Mouse (Mus musculus): ENCODE measurements around the gene Tmem30c. TPM values are rescaled to one million over a fixed set of nuclear protein-coding genes. Genes with fewer than 3 reads are reported as not detected.

Gene Tmem30c
- polyA plus RNA-seq, 1 experiment from 2014 or later, result not detected

DNA sequence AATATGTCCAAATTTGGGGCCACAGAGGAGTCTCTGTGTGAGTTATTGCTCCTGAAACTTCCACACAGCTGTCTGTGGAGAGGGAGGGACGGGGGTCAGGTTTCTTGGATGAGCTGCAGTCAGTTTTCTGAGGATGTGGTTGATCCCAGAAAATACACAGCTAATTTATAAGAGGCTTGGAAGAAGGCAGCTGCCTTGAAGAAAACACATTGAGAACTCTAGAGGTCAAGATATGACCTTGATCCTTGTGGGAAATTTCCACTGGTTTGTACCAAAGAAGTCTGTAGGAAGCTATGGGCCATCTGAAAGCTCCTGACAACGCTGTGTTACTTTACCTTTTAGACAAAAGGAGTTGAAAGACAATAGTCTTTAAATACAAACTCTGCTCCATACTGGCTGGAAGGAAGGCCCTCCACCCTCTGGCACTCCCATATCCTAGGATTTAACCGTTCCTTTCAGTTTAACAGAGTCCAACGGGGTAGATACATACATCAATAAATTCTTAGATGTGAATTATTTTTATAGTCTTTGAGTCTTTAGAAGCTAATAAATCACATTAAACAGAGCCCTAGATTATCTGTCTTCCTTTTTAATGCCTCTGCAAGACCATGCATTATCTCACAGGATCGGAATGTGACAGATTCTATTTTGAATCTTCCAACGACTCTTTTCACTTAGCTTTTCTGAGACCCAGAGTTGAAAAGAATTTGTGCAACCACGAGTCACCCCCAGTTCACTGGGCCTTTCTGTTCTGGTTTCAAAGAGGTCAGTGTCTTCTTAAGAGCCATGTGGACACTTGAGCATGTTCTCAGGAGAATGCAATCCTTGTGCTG lies 40.9 kb downstream of the Tmem30c start:
- Histone ChIP-seq H3K4me1 (replicated peaks; ENCODE audit: control insufficient read depth, insufficient read depth, low read length) (peaks cover 16% of the 10 kb centered on the region; the same call in 1 of the 2 replicates), H3K27me3 (replicated peaks; ENCODE audit: control insufficient read depth, insufficient read depth, low read length) (no peaks in the 10 kb centered on the region), H3K36me3 (ENCODE audit: control insufficient read depth, insufficient read depth, low read length) (no peaks in the 10 kb centered on the region), H3K4me3 (ENCODE audit: low read depth, low read length) (no peak overlapping the region), H3K9me3 (ENCODE audit: control insufficient read depth, low read length) (no peaks in the 10 kb centered on the region; the same call in 1 of the 2 replicates), H3K27ac (ENCODE audit: low read depth) (peak overlapping the region; percentile 80), H3K4me2 (ENCODE audit: low read length) (no peak overlapping the region), H3K9ac (ENCODE audit: low read length) (no peak overlapping the region)
- WGBS, result 22% methylated on average over 7 of the region's 7 CpGs
- DNase-seq (ENCODE audit: low spot score), result no peak
- peak; percentile 66 for ATAC-seq (replicated peaks; ENCODE audit: low FRiP score, low TSS enrichment, low read depth)

DNA sequence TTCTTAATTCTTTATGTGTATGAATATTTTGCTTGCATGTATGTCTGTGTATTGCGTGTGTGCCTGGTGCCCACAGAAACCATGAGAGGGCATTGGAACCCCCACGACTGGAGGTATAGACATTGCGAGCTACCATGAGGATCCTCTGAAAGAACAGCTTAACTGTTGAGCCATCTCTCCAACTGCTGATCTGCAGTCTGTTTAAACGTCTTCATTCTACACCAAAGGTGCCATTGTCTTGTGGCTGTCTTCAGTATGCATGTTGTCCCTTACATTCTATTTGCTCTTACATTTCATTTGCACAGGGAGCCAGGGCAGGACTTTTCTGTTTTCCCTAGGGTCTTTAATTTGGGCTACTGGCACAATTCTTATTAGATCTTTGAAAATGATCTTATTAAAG lies 41.7 kb downstream of the Tmem30c start:
- 81% methylated on average over 4 of the region's 4 CpGs for WGBS

DNA sequence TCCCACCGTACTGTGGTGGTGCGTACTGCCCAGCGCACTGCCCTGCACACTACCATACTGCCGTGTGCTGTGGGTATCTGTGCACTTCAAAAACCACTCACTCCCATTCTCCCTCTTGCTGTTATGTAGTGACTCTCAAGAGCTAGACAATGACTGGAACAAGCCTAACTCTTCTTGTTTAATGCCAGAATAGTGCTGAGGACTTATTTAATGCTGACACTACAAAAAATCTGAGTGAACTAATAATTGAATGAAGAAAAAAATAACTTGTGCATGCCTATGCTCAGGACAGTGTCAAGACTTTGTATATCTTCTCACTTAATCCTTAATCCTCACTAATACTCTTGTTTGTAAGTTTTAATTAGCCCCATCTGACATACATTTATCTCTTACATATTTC lies 45.2 kb downstream of the Tmem30c start:
- no peaks in the 10 kb centered on the region for H3K27me3 ChIP-seq (replicated peaks; ENCODE audit: control insufficient read depth, insufficient read depth, low read length)
- no peak overlapping the region for H3K27ac ChIP-seq (ENCODE audit: low read depth)
- no peak for ATAC-seq (replicated peaks; ENCODE audit: low FRiP score, low TSS enrichment, low read depth)
- H3K9me3 ChIP-seq (ENCODE audit: control insufficient read depth, low read length), result no peaks in the 10 kb centered on the region; the same call in 1 of the 2 replicates
- 85% methylated on average over 4 of the region's 4 CpGs for WGBS
- H3K4me3 ChIP-seq (ENCODE audit: low read depth, low read length), result no peak overlapping the region
- no peak for DNase-seq (ENCODE audit: low spot score)
- H3K4me1 ChIP-seq (replicated peaks; ENCODE audit: control insufficient read depth, insufficient read depth, low read length), result peaks cover 13% of the 10 kb centered on the region; the same call in 1 of the 2 replicates
- no peak overlapping the region for H3K4me2 ChIP-seq (ENCODE audit: low read length)
- H3K36me3 ChIP-seq (ENCODE audit: control insufficient read depth, insufficient read depth, low read length), result no peaks in the 10 kb centered on the region
- no peak overlapping the region for H3K9ac ChIP-seq (ENCODE audit: low read length)

More for the DNA sequence above, 41.7 kb downstream of the Tmem30c start:
- peak overlapping the region; percentile 80; the same call in 1 of the 2 replicates for H3K27ac ChIP-seq (ENCODE audit: low read depth)
- ATAC-seq (replicated peaks; ENCODE audit: low FRiP score, low TSS enrichment, low read depth) (no peak), DNase-seq (ENCODE audit: low spot score) (no peak)
- peaks cover 16% of the 10 kb centered on the region; the same call in 1 of the 2 replicates for H3K4me1 ChIP-seq (replicated peaks; ENCODE audit: control insufficient read depth, insufficient read depth, low read length)
- H3K4me3 ChIP-seq (ENCODE audit: low read depth, low read length), result no peak overlapping the region
- H3K9ac ChIP-seq (ENCODE audit: low read length), result no peak overlapping the region
- H3K36me3 ChIP-seq (ENCODE audit: control insufficient read depth, insufficient read depth, low read length), result no peaks in the 10 kb centered on the region
- H3K9me3 ChIP-seq (ENCODE audit: control insufficient read depth, low read length), result no peaks in the 10 kb centered on the region; the same call in 1 of the 2 replicates
- no peaks in the 10 kb centered on the region for H3K27me3 ChIP-seq (replicated peaks; ENCODE audit: control insufficient read depth, insufficient read depth, low read length)
- H3K4me2 ChIP-seq (ENCODE audit: low read length), result no peak overlapping the region

- H3K36me3 ChIP-seq (ENCODE audit: control insufficient read depth, insufficient read depth, low read length), result no peaks in the 10 kb centered on the region
- no peaks in the 10 kb centered on the region; the same call in 1 of the 2 replicates for H3K9me3 ChIP-seq (ENCODE audit: control insufficient read depth, low read length)
- ATAC-seq (replicated peaks; ENCODE audit: low FRiP score, low TSS enrichment, low read depth), result no peak
- no peak overlapping the region for H3K4me3 ChIP-seq (ENCODE audit: low read depth, low read length)
- no peak overlapping the region for H3K4me2 ChIP-seq (ENCODE audit: low read length)
- no peak for DNase-seq (ENCODE audit: low spot score)
- WGBS, result 73% methylated on average over 3 of the region's 3 CpGs
- peaks cover 4% of the 10 kb centered on the region; the same call in 1 of the 2 replicates for H3K4me1 ChIP-seq (replicated peaks; ENCODE audit: control insufficient read depth, insufficient read depth, low read length)
- H3K9ac ChIP-seq (ENCODE audit: low read length), result no peak overlapping the region
- no peaks in the 10 kb centered on the region for H3K27me3 ChIP-seq (replicated peaks; ENCODE audit: control insufficient read depth, insufficient read depth, low read length)
- no peak overlapping the region for H3K27ac ChIP-seq (ENCODE audit: low read depth)
These were observed 46.1 kb downstream of the Tmem30c start for GRCm38 (mm10) chr16:57246596-57246995.

DNA sequence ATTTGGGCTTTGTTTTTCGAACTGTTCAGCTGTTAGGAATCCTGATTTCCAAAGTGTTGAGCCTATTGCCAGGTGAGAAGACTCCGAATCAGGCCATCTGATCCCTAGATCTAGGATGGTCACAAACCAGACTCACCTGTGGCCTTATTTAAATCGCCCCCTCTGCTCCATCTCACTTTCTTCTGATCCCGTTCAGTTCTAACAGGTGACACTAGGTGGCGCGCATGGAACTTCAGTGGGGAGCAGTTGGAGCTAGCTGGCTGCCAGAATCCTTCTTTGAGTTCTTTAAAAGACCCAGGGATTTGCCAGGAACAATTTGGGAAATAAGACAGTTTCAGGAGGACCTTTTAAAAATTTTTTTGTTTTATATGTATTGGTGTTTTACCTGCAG lies 48.8 kb downstream of the Tmem30c start:
- H3K27ac ChIP-seq (ENCODE audit: low read depth), result no peak overlapping the region
- no peaks in the 10 kb centered on the region for H3K9me3 ChIP-seq (ENCODE audit: control insufficient read depth, low read length)
- no peaks in the 10 kb centered on the region; the same call in 1 of the 2 replicates for H3K4me1 ChIP-seq (replicated peaks; ENCODE audit: control insufficient read depth, insufficient read depth, low read length)
- DNase-seq (ENCODE audit: low spot score) (peak; percentile 91), ATAC-seq (replicated peaks; ENCODE audit: low FRiP score, low TSS enrichment, low read depth) (peak; percentile 70)
- no peaks in the 10 kb centered on the region for H3K36me3 ChIP-seq (ENCODE audit: control insufficient read depth, insufficient read depth, low read length)
- WGBS, result 13% methylated on average over 6 of the region's 6 CpGs
- no peak overlapping the region for H3K4me2 ChIP-seq (ENCODE audit: low read length)
- H3K27me3 ChIP-seq (replicated peaks; ENCODE audit: control insufficient read depth, insufficient read depth, low read length), result no peaks in the 10 kb centered on the region
- H3K4me3 ChIP-seq (ENCODE audit: low read depth, low read length), result no peak overlapping the region
- no peak overlapping the region for H3K9ac ChIP-seq (ENCODE audit: low read length)

DNA sequence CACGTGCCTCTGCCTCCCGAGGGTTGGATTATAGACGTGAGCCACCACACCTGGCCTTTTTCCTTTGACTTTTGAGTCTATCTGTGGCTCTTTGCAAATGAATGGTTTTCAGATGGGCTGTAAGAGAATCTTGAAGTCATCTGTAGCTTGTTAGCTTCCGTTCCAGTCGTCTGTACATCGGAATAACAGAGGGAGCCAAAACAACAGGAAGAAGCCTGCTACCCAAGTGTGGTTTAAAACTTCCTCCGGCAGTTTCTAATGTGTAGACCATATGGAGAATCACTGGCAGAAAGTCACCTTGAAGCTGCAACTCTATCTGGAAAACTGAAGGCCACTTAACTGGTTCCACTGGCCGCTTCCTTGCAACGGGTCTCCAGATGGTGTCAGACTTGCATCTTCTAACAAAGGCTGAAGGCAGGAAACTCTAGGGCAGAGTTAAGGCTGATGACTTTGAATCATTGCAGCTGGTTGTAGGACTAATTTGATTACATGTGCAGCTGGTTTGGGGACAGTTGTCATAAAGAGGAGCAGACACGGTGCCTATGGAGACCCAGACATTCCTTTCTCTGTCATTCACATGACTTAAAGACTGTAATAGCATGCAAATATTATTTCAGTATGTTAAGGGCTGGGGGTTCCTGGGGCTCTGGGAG lies 49.3 kb downstream of the Tmem30c start:
- ATAC-seq (replicated peaks; ENCODE audit: low FRiP score, low TSS enrichment, low read depth) (0 out of 2 replicates have a peak, but pooled peaks have one; percentile 26), DNase-seq (ENCODE audit: low spot score) (peak; percentile 54)
- Histone ChIP-seq H3K4me2 (ENCODE audit: low read length) (no peak overlapping the region), H3K27ac (ENCODE audit: low read depth) (no peak overlapping the region), H3K36me3 (ENCODE audit: control insufficient read depth, insufficient read depth, low read length) (no peaks in the 10 kb centered on the region), H3K27me3 (replicated peaks; ENCODE audit: control insufficient read depth, insufficient read depth, low read length) (no peaks in the 10 kb centered on the region), H3K9ac (ENCODE audit: low read length) (no peak overlapping the region), H3K9me3 (ENCODE audit: control insufficient read depth, low read length) (no peaks in the 10 kb centered on the region), H3K4me1 (replicated peaks; ENCODE audit: control insufficient read depth, insufficient read depth, low read length) (no peaks in the 10 kb centered on the region; the same call in 1 of the 2 replicates), H3K4me3 (ENCODE audit: low read depth, low read length) (no peak overlapping the region)
- 53% methylated on average over 10 of the region's 10 CpGs for WGBS

DNA sequence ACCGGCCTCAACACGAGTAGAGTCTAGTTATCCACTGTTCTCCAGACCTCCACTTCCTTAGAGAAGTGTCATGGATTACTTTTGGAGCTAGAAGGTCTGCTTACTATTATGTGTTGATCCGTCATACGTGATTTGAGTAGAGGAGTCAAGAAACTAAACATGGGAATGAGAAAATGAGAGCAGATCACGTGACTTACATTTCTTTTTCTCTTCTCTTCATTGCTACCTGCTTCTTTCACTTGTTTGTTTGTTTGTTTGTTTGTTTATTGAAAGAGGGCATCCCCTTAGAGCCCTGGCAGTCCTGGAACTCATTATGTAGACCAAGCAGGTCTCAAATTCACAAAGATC lies 49.8 kb downstream of the Tmem30c start:
- 88% methylated on average over 5 of the region's 5 CpGs for WGBS
- no peak for DNase-seq (ENCODE audit: low spot score)
- Histone ChIP-seq H3K4me2 (ENCODE audit: low read length) (no peak overlapping the region), H3K27ac (ENCODE audit: low read depth) (no peak overlapping the region), H3K27me3 (replicated peaks; ENCODE audit: control insufficient read depth, insufficient read depth, low read length) (no peaks in the 10 kb centered on the region), H3K36me3 (ENCODE audit: control insufficient read depth, insufficient read depth, low read length) (no peaks in the 10 kb centered on the region), H3K9ac (ENCODE audit: low read length) (no peak overlapping the region), H3K4me1 (replicated peaks; ENCODE audit: control insufficient read depth, insufficient read depth, low read length) (no peaks in the 10 kb centered on the region; the same call in 1 of the 2 replicates), H3K9me3 (ENCODE audit: control insufficient read depth, low read length) (no peaks in the 10 kb centered on the region), H3K4me3 (ENCODE audit: low read depth, low read length) (no peak overlapping the region)
- ATAC-seq (replicated peaks; ENCODE audit: low FRiP score, low TSS enrichment, low read depth), result no peak

DNA sequence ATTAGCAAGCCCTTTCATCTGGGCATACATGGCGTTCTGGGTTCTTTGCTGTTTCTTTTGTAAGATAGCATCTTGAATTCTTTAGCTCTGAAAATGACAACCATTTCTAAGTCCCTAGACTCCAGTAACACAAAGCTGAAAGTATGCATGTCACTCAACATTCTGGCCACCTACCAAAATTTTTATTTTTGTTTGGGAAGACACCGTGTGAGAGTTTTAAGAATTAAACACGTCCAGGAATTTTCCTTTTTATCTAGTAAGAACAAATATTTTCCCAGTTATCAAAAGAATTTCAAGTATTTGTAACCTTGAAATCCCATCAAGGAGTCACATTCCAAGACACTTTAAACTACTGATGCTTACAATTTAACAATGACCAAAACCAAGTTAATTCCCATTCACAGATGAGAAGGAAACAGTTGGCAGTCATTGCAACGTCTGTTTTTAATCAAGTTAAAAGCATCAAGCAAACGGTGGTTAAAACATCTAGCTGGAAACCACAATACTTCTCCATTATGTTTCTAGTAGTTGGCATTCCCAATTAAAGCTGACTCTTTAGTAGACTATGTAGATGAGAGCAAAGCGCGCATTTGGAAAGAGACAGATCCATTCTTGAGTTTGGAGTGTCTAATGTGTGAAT lies 56.7 kb downstream of the Tmem30c start:
- no peak overlapping the region for H3K9ac ChIP-seq (ENCODE audit: low read length)
- no peaks in the 10 kb centered on the region for H3K4me1 ChIP-seq (replicated peaks; ENCODE audit: control insufficient read depth, insufficient read depth, low read length)
- H3K4me3 ChIP-seq (ENCODE audit: low read depth, low read length), result no peak overlapping the region
- H3K27me3 ChIP-seq (replicated peaks; ENCODE audit: control insufficient read depth, insufficient read depth, low read length), result no peaks in the 10 kb centered on the region
- H3K27ac ChIP-seq (ENCODE audit: low read depth), result no peak overlapping the region
- 48% methylated on average over 7 of the region's 7 CpGs for WGBS
- ATAC-seq (replicated peaks; ENCODE audit: low FRiP score, low TSS enrichment, low read depth) (no peak), DNase-seq (ENCODE audit: low spot score) (no peak)
- no peak overlapping the region for H3K4me2 ChIP-seq (ENCODE audit: low read length)
- no peaks in the 10 kb centered on the region for H3K36me3 ChIP-seq (ENCODE audit: control insufficient read depth, insufficient read depth, low read length)
- no peaks in the 10 kb centered on the region for H3K9me3 ChIP-seq (ENCODE audit: control insufficient read depth, low read length)

Measured in intestine, embryonic 14.5 days (tissue).